Comparison of ENCODE assay signal across 28 mouse cellular contexts in the genomic region with DNA sequence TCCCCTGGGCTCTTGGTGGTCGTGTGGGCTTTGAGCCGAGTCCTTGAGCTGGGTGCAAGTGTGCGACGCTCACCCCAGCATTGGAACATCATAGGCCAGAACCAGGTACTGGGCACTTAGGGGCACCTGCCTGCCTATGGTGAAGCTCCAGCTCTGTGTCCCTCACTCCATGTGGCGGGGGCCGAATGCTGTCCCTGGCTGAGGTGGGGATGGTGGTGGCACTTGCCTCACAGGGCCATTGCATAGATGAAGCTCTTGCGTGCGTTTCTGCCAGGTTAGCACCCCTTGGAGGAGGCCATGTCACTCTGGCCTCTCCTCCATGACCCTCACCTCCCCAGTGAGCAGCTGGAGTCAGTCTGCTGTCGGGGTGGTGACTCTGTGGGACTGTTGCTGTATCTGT. TPM values are rescaled to one million over a fixed set of nuclear protein-coding genes. Genes with fewer than 3 reads are reported as not detected.
"Had no signal": no experiment of that assay in that cellular context is flagged by ENCODE, and none has a peak within 500 bp of the region (broad histone marks: within the 10 kb centered on the region; RNA-seq: fewer than 3 reads in every experiment).

No protein-coding gene starts in this region.

- H3K4me3 ChIP-seq: layer of hippocampus, adult 2 months; lung, embryonic 15.5 days; neural tube, embryonic 13.5 days; stomach, embryonic 15.5 days had no signal

- H3K9ac ChIP-seq: liver, embryonic 14.5 days; lung, embryonic 15.5 days; neural tube, embryonic 13.5 days; stomach, embryonic 15.5 days had no signal

- H3K27ac ChIP-seq: kidney, postnatal 0 days; layer of hippocampus, adult 2 months; liver, embryonic 14.5 days; lung, embryonic 15.5 days; neural tube, embryonic 13.5 days; stomach, embryonic 15.5 days had no signal

- H3K4me2 ChIP-seq: lung, embryonic 15.5 days; midbrain, embryonic 11.5 days; neural tube, embryonic 13.5 days; stomach, embryonic 15.5 days had no signal

- H3K27me3 ChIP-seq: lung, embryonic 15.5 days; megakaryocyte, embryonic 14.5 days; neural tube, embryonic 13.5 days; stomach, embryonic 15.5 days had no signal

- H3K9me3 ChIP-seq: lung, embryonic 15.5 days; neural tube, embryonic 13.5 days; stomach, embryonic 15.5 days had no signal

- DNase-seq: kidney, postnatal 25 days; layer of hippocampus, adult 9-11 months; lung, adult 18-20 months; lung, postnatal 10 days; lung, postnatal 36 days; midbrain, embryonic 14.5 days; retina, postnatal 1 day; right cerebral cortex, postnatal 25 days; spleen, adult 18-20 months; thymus, postnatal 25 days had no signal

RNA-seq across cellular contexts. Expression of a gene that starts 3.5 kb away (rescaled TPM):
- total RNA-seq: layer of hippocampus, adult 2 months; layer of hippocampus, postnatal 25 days; left cerebral cortex, adult 18-20 months; left cerebral cortex, postnatal 25 days; liver, adult 2 months; neutrophil, adult 5-6 weeks had no signal
- polyA plus RNA-seq: kidney, embryonic 14.5 days; kidney, postnatal 0 days; large intestine, adult 2 months; limb, embryonic 11.5 days; limb, embryonic 14.5 days; liver, adult 2 months; liver, embryonic 14.5 days; midbrain, embryonic 11.5 days; midbrain, embryonic 14.5 days; neural tube, embryonic 13.5 days; stomach, embryonic 15.5 days; thymus, postnatal 0 days had no signal

RNA-seq across cellular contexts. Expression of a gene that starts 14.7 kb away (rescaled TPM):
- total RNA-seq: left cerebral cortex, adult 18-20 months; neutrophil, adult 5-6 weeks had no signal
- polyA plus RNA-seq: kidney, embryonic 14.5 days; kidney, postnatal 0 days; large intestine, adult 2 months; liver, adult 2 months; liver, embryonic 14.5 days; midbrain, embryonic 11.5 days; midbrain, embryonic 14.5 days; neural tube, embryonic 13.5 days had no signal
